Mouse (Mus musculus): ENCODE measurements around the gene Ptch2. TPM values are rescaled to one million over a fixed set of nuclear protein-coding genes. Genes with fewer than 3 reads are reported as not detected.

The Ptch2 gene
- 1.3 and 1.4 TPM in 2 replicates for polyA plus RNA-seq (2015; fragmentation: Nextera tagmentation; extraction: Ambion mirVana)

GRCm38 (mm10) chr4:117095551-117096452, at the start of gene Ptch2:
Gene Ptch2 (plus strand): TSS chr4:117096075.
- H3K4me2 ChIP-seq (replicated peaks; ENCODE audit: low read depth) = peak within 1 kb of the TSS; percentile 68
- H3K4me1 ChIP-seq (replicated peaks; ENCODE audit: control insufficient read depth, insufficient read depth, low read length) = no peaks in the 10 kb centered on the region; the same call in 1 of the 2 replicates
- TF ChIP-seq CTCF (IDR thresholded peaks at IDR 0.05; ENCODE audit: low read depth) = 0 out of 2 replicates have a peak, but pooled peaks have one; percentile 11
- H3K4me3 ChIP-seq (ENCODE audit: low read depth, low read length) = peak within 1 kb of the TSS; percentile 50
- H3K27me3 ChIP-seq (replicated peaks; ENCODE audit: control insufficient read depth, insufficient read depth, low read length) = no peaks in the 10 kb centered on the region; the same call in 1 of the 2 replicates
- peak within 1 kb of the TSS; percentile 46 for H3K27ac ChIP-seq (ENCODE audit: low read depth, low read length)
- under 1% methylated on average over 48 of the region's 50 CpGs for WGBS
- H3K9me3 ChIP-seq (ENCODE audit: control insufficient read depth) = no peaks in the 10 kb centered on the region
- no peaks in the 10 kb centered on the region for H3K36me3 ChIP-seq (ENCODE audit: control insufficient read depth, insufficient read depth)
- peak; percentile 51; the same call in 1 of the 2 replicates for ATAC-seq
- H3K9ac ChIP-seq (ENCODE audit: low read depth, low read length) = peak within 1 kb of the TSS; percentile 51; the same call in 1 of the 2 replicates

- WGBS = 68% methylated on average over 3 of the region's 3 CpGs
- Histone ChIP-seq H3K9ac (ENCODE audit: low read depth, low read length) (no peak overlapping the region), H3K4me2 (replicated peaks; ENCODE audit: low read depth) (no peak overlapping the region), H3K9me3 (ENCODE audit: control insufficient read depth) (no peaks in the 10 kb centered on the region), H3K4me3 (ENCODE audit: low read depth, low read length) (no peak overlapping the region), H3K27me3 (replicated peaks; ENCODE audit: control insufficient read depth, insufficient read depth, low read length) (no peaks in the 10 kb centered on the region), H3K27ac (ENCODE audit: low read depth, low read length) (no peak overlapping the region), H3K36me3 (ENCODE audit: control insufficient read depth, insufficient read depth) (no peaks in the 10 kb centered on the region), H3K4me1 (replicated peaks; ENCODE audit: control insufficient read depth, insufficient read depth, low read length) (no peaks in the 10 kb centered on the region)
- ATAC-seq = no peak
- TF ChIP-seq CTCF (IDR thresholded peaks at IDR 0.05; ENCODE audit: low read depth) = no peak
These were observed 47.0 kb upstream of the Ptch2 start for GRCm38 (mm10) chr4:117048836-117049235.

- WGBS = 97% methylated on average over 1 of the region's 1 CpGs
- no peak for TF ChIP-seq CTCF (IDR thresholded peaks at IDR 0.05; ENCODE audit: low read depth)
- no peak overlapping the region for H3K9ac ChIP-seq (ENCODE audit: low read depth, low read length)
- no peaks in the 10 kb centered on the region for H3K9me3 ChIP-seq (ENCODE audit: control insufficient read depth)
- ATAC-seq = no peak
- H3K4me1 ChIP-seq (replicated peaks; ENCODE audit: control insufficient read depth, insufficient read depth, low read length) = no peaks in the 10 kb centered on the region
- no peak overlapping the region for H3K4me2 ChIP-seq (replicated peaks; ENCODE audit: low read depth)
- H3K27me3 ChIP-seq (replicated peaks; ENCODE audit: control insufficient read depth, insufficient read depth, low read length) = no peaks in the 10 kb centered on the region
- H3K36me3 ChIP-seq (ENCODE audit: control insufficient read depth, insufficient read depth) = no peaks in the 10 kb centered on the region
- no peak overlapping the region for H3K4me3 ChIP-seq (ENCODE audit: low read depth, low read length)
- H3K27ac ChIP-seq (ENCODE audit: low read depth, low read length) = no peak overlapping the region
These were observed 46.4 kb upstream of the Ptch2 start for GRCm38 (mm10) chr4:117049485-117049884.

- Histone ChIP-seq H3K27me3 (replicated peaks; ENCODE audit: control insufficient read depth, insufficient read depth, low read length) (no peaks in the 10 kb centered on the region), H3K9me3 (ENCODE audit: control insufficient read depth) (no peaks in the 10 kb centered on the region), H3K36me3 (ENCODE audit: control insufficient read depth, insufficient read depth) (no peaks in the 10 kb centered on the region), H3K4me3 (ENCODE audit: low read depth, low read length) (no peak overlapping the region), H3K4me2 (replicated peaks; ENCODE audit: low read depth) (no peak overlapping the region), H3K27ac (ENCODE audit: low read depth, low read length) (no peak overlapping the region), H3K9ac (ENCODE audit: low read depth, low read length) (no peak overlapping the region), H3K4me1 (replicated peaks; ENCODE audit: control insufficient read depth, insufficient read depth, low read length) (no peaks in the 10 kb centered on the region)
- ATAC-seq = no peak
- TF ChIP-seq CTCF (IDR thresholded peaks at IDR 0.05; ENCODE audit: low read depth) = no peak
- 86% methylated on average over 4 of the region's 4 CpGs for WGBS
These were observed 43.2 kb upstream of the Ptch2 start for GRCm38 (mm10) chr4:117052626-117053025.

- Histone ChIP-seq H3K9ac (ENCODE audit: low read depth, low read length) (no peak overlapping the region), H3K27ac (ENCODE audit: low read depth, low read length) (no peak overlapping the region), H3K4me1 (replicated peaks; ENCODE audit: control insufficient read depth, insufficient read depth, low read length) (no peaks in the 10 kb centered on the region), H3K9me3 (ENCODE audit: control insufficient read depth) (no peaks in the 10 kb centered on the region), H3K4me3 (ENCODE audit: low read depth, low read length) (no peak overlapping the region), H3K27me3 (replicated peaks; ENCODE audit: control insufficient read depth, insufficient read depth, low read length) (no peaks in the 10 kb centered on the region), H3K36me3 (ENCODE audit: control insufficient read depth, insufficient read depth) (no peaks in the 10 kb centered on the region), H3K4me2 (replicated peaks; ENCODE audit: low read depth) (no peak overlapping the region)
- no peak for ATAC-seq
- 94% methylated on average over 4 of the region's 4 CpGs for WGBS
- no peak for TF ChIP-seq CTCF (IDR thresholded peaks at IDR 0.05; ENCODE audit: low read depth)
These were observed 41.9 kb upstream of the Ptch2 start for GRCm38 (mm10) chr4:117053956-117054355.

- ATAC-seq = no peak
- Histone ChIP-seq H3K4me2 (replicated peaks; ENCODE audit: low read depth) (no peak overlapping the region), H3K4me1 (replicated peaks; ENCODE audit: control insufficient read depth, insufficient read depth, low read length) (no peaks in the 10 kb centered on the region), H3K27me3 (replicated peaks; ENCODE audit: control insufficient read depth, insufficient read depth, low read length) (no peaks in the 10 kb centered on the region), H3K36me3 (ENCODE audit: control insufficient read depth, insufficient read depth) (no peaks in the 10 kb centered on the region), H3K9ac (ENCODE audit: low read depth, low read length) (no peak overlapping the region), H3K27ac (ENCODE audit: low read depth, low read length) (no peak overlapping the region), H3K4me3 (ENCODE audit: low read depth, low read length) (no peak overlapping the region), H3K9me3 (ENCODE audit: control insufficient read depth) (no peaks in the 10 kb centered on the region)
- no peak for TF ChIP-seq CTCF (IDR thresholded peaks at IDR 0.05; ENCODE audit: low read depth)
These were observed 39.8 kb upstream of the Ptch2 start for GRCm38 (mm10) chr4:117056102-117056501.

All from intestine, postnatal 0 days (tissue).